Mouse (Mus musculus) thymus, adult 18-20 months (tissue): Measurements from ENCODE around the gene Acvrl1.

ENCODE experiments used
- DNase-seq, 2 experiments: peaks; one replicate each; pipeline ENCODE4 v3.0.0; 2022; ENCODE audit warnings: mixed read lengths in 2 of 2

The Acvrl1 gene

DNA sequence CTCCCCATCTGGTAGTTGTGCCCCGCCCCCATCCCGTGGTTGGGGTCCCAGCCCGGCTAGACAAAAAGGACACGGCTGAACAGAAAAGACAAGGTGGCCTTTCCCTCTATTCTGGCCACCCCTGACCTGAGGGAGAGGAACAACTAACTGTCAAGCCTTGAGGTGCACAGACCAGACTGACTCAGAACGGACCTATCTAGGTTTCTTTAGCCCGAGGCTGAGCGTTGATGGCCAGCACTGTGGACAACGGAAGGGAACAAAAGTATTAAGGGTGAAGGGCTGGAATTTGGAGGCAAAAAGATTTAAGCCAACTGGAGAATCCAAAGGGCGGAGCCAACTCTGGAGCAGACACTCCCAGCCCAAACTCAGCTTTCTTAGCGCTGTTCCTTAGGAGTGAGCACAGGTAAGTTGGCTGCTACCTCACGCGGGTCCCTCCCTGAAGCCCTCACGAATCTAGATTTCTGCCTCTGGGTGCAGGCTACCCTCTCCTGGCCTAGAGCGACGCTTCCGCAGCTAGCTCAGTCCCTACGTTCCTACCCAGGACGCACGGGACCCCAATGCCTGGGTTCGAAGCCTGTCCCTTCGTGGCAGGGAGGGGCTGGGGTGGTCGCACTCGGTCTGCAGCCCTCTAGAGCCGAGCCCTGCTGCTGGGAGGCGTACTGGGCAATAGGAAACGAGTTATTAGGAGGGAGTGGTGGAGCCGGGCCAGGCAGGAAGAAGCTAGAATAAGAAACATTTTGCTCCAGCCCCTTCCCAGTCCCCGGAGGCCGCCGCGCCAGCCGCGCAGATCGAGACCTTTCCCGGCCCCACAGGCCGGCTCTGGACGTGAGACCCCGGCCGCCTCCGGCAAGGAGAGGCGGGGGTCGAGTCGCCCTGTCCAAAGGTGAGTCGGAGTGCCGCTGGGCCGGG is at the start of gene Acvrl1:
Acvrl1 (plus strand) TSS at position 342 of the 909 bp plus-strand sequence.
- DNase-seq, result no peak

DNA sequence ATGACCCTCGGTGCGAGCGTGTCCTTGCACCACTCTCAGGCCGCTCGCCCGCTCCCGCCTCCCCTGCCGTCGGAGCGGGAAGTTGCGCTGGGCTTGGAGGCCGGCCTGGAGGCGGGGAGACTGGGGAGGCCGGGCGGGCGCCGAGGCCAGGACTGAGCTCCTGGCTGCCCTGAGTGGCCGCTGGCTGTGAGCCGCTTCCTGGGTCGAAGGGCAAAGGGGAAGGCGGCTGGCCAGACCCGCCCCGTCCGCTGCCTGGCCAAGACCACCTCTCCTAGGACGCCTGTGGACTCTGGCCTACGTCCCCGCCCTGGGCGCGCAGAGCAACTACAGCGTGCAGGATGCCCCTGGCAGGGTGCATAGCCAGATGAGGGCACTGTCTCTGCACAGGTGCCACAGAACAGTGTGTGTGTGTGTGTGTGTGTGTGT is 49.6 kb upstream of the Acvrl1 start:
- peak; percentile 8 to 28 for DNase-seq

DNA sequence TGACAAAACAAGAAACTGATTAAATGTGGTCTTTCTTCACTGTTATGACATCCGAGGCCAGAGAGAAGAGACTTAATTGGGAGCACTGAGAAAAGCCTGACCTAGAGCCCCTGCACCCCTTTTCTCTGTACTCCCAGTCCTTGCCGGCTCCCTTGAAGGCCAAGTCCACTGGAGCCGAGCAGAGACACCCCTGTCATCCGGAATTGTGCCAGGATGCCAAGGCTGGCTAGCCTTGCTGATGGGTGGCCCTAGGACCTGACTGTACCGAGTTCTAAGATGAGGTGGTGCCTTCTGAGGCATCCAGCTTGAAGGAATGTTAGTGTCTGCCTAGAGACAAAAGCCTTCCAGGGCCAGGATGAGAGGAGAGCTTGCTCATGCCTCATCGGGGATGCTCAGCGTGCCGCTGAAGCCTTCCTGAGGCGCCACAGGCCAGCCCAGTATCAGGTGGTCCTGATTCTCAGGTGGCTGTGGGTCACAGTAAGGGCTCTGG is 48.2 kb upstream of the Acvrl1 start:
- no peak for DNase-seq

DNA sequence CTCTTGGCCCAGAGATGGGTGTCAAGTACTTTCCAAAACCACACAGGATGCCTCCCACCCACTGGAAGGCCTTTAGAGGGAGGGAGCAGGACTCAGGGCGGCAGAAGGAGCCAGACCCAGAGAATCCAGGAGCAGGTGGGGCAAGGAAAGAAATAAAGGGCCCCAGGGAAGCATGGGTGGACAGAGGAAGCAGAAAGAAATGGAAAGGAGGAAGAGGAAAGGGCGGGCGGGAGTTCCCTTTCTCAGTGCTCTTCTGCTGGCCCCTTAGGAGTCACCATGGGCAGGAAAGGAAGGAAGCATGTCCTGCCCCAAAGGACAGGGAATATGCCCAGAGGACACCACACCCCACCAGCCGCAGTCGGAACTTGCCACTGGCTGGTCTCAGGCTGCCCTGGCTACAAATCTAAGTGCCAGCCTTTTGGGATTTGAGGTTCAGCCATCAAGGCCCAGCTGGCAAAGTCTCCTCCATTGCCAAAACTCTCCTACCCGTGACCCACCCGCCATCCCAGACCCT is 47.2 kb upstream of the Acvrl1 start:
- DNase-seq, result no peak

DNA sequence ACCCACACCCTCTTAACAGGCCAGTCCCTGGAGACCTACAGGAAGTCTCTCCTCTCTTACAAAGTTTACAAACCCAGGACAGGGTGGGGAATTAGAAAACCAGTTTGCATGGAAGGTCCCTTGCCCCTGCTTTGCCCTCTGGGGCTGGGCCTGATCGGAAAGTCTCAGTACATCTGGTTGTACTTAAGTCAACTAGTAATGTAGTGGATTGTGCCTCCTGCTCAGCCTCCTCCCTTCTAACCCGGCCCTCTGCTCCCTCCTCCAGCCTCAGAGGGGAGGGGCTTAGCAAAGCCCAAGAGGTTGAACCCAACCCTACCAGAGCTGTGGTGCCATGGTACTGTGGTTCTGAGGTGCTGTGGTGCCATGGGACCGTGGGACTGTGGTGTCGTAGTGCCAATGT is 46.1 kb upstream of the Acvrl1 start:
- DNase-seq, result no peak

DNA sequence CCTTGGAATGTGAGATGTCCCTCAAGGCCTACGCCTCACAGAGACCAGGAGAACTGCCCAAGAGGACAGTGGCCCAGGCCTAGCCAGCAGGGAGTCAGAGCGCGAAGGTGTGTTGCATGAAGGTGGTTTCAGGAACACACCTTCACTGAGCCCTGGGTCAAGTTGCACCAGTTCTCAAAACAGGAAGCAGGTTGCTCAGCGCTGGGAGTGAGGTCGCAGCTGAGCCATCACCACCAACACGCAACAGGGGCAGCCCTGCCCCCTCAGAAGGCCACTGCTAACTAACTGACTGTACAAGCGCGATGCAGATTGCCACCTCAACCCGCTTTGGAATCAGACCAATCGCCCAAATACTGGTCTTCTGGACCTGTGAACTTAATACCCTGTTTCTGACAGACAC is 43.8 kb upstream of the Acvrl1 start:
- DNase-seq, result no peak

DNA sequence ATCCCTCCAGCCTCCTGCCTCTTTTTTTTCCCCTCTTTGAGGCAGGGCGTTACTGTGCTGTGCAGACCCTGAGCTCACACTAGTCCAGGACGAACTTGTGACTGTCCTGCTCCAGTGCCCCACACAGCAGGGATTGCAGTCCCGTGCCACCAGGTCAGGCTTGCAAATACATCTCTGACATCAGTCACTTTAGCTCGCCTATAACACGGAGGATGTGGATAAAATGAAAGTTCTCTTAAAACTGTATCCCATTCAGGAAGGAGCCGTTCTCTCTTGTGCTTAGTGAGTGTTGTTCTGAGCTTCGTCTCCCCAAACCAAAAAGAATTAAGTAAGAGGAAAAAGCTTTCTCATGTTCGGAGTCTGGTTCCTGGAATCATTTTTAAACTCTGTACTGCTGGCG is 41.9 kb upstream of the Acvrl1 start:
- DNase-seq, result no peak

DNA sequence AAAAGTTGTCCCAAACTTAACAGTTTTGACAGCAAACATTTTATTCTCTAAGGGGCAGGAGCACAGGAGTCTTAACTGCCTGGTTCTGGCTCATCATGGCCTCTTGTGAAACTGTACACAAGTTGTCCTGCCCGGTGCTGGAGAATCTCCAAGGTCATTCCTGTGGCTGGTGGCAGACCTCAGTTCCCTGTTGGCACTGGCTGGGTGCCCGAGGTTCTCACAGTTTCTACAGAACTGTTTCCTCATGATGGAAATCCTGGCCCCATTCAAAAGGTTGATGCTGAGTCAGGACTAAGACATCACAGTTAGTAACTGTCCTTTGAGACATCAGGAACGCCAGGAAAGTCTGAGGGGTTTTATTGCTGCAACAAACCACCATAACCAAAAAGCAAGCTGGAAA is 41.4 kb upstream of the Acvrl1 start:
- no peak for DNase-seq

DNA sequence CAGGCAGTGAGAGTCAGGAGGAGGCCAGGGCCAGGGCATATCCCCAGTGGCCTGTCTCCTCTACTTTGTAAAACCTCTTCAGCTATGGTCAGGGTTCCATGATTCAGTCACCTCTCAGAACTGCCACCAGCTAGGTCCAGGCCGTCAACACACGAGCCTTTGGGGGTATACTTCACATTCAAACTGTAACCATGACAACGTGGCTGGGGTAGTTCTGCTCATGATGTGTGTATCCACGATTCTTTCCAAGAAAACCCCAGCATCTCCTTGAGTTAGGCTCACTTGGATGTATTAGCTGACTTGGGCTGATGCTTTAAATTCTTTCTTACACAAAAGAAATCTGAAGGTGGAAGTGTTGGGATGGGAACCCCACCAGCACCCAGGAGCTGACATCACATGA is 40.0 kb upstream of the Acvrl1 start:
- DNase-seq, result no peak

DNA sequence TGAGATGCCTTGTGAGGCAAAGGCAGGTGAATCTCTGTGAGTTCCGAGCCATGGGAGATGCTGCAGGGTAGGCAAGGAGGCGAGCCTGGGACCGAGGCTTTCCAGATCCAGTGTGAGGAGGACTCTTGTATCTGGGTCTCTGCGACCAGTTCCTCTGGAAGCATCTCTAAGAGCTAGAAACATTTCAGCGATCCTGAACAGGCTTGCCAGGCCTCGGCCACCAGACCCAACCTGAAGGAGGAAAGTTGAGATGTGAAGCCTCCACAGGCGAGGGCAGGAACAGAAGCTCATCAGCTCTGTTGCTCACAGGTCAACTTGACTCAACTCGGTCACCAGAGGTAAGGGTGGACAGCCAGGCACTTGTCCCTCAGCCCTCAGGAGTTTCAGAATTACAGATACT is 36.8 kb upstream of the Acvrl1 start:
- no peak for DNase-seq

DNA sequence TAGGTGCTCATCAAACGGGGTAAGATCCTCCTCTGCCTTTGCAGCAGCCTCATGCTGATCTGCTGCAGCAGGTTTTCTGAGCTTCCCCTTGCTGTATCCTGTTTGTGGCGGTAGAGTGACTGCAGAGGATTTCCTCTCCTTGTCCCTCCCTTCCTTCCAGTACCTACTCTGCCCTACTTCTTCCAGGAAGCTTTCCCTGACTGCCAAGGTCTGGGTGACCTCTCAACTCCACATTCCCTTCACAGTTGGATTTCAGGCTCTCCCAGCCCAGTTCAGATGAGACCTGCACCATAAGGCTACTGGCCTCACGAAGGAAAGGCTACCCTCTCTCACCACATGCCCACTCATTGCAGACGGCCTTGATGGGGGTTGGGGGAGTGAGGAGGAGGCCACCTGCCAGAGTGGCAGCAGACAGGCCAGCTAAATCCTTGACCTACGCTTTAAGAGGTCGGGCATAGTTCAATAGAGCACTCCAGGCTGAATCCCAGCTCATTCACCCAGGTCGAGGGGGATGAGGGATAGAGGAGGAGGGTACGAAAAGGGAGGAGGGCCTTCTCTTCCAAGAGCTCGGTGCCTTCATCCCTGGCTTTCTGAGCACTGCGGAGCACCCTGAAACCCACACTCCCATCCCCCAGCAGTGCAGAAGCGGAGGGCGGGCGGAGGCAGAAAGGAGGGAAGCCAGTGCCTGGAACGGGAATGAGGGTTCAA is 36.0 kb upstream of the Acvrl1 start:
- DNase-seq, result no peak

DNA sequence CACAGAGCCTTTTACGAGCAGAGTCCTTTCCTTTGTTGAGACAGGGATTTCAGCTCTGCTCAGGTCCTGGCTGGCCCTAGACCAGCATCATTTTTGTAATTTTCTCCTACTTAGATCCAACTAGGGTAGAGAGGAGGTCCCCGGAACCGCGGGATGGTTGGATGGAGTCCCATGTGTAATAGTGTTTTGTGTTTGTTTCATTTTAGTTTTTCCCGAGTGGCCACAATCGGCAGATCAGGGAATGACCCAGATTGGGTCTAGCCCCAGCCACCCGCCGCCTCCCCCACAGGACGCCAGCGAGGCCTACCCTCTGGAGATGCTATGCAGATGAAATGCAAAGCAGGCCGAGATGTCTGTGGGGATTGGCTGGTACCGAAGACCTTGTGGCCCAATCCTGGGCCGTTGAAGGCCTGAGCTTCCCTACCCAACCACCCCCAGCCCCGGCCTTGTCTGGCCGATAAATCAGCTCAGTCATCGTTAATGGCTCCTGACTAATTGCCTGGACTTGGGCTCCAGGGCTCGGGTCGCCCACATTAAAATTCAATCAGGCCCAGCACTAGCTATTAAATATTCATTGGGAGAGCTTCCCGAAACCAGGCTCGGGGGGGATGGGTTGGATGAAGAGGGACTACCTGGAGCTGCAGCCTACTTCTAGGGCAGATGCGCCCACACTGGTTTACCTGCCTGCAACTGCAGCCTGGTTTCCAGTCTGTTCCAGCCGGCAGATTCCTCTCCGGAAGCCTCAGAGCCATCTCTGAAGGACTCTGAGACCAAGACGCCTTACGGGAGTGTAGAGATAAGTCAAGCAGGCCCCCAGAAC is 35.3 kb upstream of the Acvrl1 start:
- no peak for DNase-seq

DNA sequence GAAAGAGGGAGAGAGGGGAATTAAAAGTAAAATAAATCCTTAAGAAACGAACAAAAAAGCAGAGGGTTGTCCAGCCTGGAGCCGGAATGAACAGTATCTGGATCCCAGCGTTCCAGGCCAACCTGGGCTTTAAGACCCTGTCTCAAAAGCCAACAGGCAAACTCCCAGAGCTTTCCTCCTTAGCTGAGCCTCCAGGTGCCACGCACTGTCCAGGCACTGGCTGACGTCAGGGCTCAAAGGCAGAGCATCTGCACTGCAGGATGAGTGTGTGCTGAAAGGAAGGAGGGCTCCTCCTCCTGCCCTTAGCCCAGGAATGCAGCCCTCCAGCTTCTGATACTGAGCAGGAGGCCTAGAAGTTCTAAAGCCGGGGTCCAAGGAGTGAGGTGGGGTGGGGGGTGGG is 34.3 kb upstream of the Acvrl1 start:
- DNase-seq, result no peak

DNA sequence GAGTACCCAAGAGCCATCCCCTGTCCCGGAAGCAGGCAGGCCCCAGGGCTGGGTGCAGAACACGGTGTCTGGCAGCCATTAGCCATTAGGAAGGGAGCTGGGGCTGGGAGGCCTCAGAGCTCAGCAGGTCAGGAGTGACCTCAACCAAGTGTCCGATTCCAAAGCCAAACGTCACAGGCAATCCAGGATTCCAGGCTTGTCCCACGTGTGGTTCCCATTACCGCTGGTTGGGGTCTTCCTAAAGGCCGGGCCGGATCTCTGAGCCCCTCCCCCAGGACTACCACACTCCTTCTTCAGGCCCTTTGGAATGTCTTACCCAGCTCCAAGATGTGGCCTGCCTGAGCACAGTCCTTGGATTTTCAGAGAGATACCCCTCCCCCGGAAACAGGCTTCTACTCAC is 33.3 kb upstream of the Acvrl1 start:
- no peak for DNase-seq

DNA sequence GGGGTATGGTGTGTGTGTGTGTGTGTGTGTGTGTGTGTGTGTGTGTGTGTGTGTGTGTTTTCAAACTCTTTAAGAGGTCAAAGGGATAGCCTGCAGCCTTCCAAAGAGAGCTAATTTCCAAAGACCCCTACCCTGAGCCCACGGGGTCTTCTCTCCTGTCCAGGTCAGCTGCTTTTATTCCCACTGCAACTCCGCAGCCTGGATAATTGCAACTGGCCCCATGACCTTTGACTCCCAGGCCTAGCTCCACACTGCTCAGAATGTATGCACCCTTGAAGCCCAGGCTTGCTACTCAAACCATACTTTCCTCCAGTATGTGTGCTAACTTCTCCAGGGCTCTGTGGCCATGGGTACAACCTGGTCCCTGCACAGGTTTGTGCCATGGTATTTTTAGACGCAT is 32.9 kb upstream of the Acvrl1 start:
- no peak for DNase-seq

DNA sequence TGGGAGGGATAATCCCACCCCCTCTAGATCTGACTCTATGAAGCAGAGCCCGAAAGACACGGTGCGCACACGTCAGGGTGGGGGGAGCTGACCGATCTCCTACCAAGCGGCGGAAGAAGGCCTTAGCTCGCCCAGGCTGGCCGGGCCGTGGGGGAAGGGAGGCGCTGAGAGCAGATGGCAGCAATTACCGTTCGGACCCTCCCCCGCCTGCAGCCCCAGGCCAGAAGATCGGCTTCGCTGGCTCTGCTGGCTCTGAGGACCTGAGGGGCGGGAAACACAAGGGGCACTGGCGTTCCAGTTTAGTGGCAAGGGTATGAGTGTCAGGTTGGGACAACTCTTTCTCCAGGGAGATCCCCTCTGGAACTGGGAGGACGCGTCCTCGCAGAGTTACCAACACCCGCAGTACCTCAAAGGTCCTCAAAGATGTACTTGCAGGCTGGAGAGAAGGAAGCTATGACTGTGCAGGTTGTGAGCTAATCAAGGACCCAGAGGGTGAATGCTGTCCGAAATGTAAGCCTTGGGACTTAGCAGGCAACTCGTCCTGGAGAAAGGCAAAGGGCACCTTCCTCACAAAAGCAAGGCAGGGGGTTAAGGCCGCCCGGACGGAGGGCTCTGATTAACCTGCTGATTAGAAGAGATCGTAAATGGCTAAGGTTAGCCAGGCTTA is 30.2 kb upstream of the Acvrl1 start:
- DNase-seq, result no peak

DNA sequence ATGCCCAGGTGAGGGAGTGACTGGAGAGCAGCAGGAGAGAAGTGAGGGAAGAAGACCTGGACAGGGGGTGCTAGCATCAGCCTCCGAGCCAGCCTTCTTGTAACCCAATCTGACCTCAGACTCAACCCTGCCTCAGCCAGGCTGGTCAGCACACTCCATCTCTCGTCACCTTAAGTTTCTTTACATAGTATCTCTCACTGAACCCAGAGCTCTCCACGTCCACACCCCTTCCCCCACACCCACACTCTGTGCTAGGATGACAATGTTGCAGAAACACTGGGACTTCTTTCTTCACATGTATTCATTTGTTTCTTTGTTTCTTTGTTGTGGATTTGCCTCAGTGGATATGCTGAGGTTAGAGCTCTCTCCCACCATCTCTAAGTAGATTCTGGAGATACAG is 27.3 kb upstream of the Acvrl1 start:
- DNase-seq, result no peak

DNA sequence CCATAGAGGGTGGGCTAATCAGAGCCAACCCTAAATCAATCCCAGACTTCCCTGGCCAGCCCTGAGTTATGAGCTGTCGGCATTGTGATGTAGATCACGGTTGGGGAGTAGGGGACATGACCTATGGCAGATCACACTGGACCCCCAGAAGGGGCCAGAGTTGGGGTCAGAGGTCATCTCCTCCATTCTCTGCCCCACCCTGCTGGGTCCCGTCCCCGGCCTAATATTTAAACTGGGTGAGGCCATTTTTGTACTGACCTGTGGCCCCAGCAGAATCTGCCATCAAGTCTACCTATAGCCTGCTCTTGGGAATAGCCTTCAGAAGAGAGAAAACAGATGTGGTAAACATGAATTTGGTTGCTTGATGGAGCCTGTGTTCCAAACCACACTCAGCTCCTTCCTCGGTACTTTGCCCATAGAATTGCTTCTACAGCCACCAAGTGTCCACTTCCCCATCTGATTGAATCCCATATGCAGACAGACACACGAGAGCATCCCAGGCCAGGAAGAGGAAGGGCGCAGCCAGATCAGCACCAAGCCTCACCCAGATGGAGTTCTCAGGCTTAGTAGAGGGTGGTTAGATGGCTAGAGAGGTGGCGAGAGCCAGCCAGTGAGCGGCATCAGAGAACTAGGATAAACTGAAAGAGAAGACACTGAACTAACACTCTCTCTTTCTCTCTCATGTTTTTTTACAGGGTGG is 24.6 kb upstream of the Acvrl1 start:
- no peak for DNase-seq

DNA sequence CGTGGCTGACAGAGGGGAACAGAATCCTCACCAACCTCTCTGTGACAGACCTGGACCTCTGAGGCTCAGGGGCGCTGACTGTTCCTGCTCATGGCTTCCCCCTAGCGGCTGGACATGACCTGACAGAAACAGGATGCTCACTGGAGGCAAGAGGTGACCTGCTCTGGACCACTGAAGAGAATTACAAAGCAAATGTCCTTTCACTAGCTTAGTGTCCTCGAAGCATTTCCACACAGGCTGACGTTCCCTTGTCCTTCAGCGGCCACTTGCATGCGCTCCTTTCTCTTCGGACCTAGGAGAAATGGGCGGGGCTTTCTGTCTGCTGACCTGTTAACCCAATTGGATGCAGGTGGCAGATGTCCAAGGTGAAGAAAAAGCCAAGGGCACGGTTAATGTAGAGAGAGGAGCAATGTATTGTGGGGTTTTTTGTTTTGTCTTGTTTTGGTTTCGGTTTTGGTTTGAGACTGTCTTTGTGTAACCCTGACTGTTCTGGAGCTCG is 22.8 kb upstream of the Acvrl1 start:
- DNase-seq, result peak; percentile 36 to 38

DNA sequence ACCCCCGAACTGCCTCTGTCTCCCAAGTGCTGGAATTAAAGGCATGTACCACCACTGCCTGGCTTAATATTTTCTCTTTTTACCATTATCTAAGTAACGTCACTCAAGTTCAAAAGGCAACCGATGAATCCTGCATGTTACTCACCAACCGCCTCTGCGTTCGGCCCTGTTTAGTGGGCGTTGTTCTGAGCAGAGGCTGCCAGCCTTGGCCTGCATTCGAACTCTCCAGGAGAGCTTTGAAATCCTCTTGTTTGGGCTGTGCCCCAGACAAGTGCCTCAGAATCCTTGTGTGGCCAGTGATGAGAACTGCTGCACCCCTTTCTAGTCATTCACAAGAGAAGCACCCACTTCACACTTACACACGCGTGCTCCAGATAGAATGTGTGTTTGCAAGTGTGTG is 22.3 kb upstream of the Acvrl1 start:
- no peak for DNase-seq

DNA sequence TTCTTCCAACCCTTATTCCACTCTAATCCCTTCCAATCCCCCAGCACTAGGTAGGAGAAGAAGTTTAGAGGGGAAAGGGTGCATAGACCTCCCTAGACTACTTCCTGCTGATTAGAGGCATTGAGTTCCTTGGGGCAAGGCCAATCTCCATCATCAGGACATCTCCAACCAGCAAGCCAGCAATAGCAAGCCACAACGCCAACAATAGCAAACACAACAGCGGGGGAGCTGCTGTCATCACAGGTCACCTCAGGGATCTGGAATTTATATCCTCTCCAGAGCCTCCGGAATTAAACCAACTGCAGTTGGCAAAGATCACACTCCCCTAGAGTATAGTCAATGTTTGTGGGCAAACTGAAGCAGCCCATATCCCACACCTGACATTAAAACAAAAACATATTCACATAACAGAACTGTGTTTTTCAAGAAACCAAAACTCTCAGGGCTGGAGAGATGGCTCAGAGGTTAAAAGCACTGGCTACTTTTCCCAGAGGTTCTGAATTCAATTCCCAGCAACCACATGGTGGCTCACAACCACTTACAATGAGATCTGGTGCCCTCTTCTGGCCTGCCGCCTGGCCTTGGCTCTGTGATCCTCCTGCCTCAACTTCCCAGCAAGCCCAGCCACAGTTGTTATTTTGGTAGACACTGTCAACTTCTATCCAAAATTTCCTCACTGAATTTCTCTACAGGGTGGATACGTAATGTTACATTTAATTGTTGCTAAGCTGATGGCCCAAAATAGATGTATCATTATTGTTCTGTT is 20.2 kb upstream of the Acvrl1 start:
- no peak for DNase-seq
